Mouse (Mus musculus): ENCODE data around the gene Bbc3. TPM values are rescaled to one million over a fixed set of nuclear protein-coding genes. Genes with fewer than 3 reads are reported as not detected.
A peak's percentile ranks its signal among the peaks of the same experiment; 100 is the strongest.

The Bbc3 gene
- polyA plus RNA-seq, 1 experiment, result 63.0 TPM

- Histone ChIP-seq H3K9me3 (ENCODE audit: control insufficient read depth, low read length) (no peaks in the 10 kb centered on the region), H3K27me3 (ENCODE audit: control insufficient read depth) (no peaks in the 10 kb centered on the region), H3K4me3 (replicated peaks) (peak within 1 kb of the TSS; percentile 86), H3K4me1 (ENCODE audit: control insufficient read depth) (peaks cover 88% of the 10 kb centered on the region), H3K36me3 (ENCODE audit: control insufficient read depth) (peaks cover 65% of the 10 kb centered on the region)
- TF ChIP-seq TAL1 (IDR thresholded peaks at IDR 0.05; ENCODE audit: low read length) (no peak), GATA1 (IDR thresholded peaks at IDR 0.05; ENCODE audit: low read length) (0 out of 2 replicates have a peak, but pooled peaks have one; percentile 28)
Measured at GRCm38 (mm10) chr7:16273081-16273765, 35.0 kb upstream of the Bbc3 start, which contains the start of gene Inafm1. TSS of gene Inafm1 (minus strand) at chr7:16273617.

GRCm38 (mm10) chr7:16273766-16274140, 34.4 kb upstream of the Bbc3 start:
- H3K9me3 ChIP-seq (ENCODE audit: control insufficient read depth, low read length), result no peaks in the 10 kb centered on the region
- no peak for TF ChIP-seq GATA1 (IDR thresholded peaks at IDR 0.05; ENCODE audit: low read length)
- no peaks in the 10 kb centered on the region for H3K27me3 ChIP-seq (ENCODE audit: control insufficient read depth)
- H3K4me1 ChIP-seq (ENCODE audit: control insufficient read depth), result peaks cover 88% of the 10 kb centered on the region
- H3K4me3 ChIP-seq (replicated peaks), result peak overlapping the region; percentile 86
- H3K36me3 ChIP-seq (ENCODE audit: control insufficient read depth), result peaks cover 65% of the 10 kb centered on the region

- Histone ChIP-seq H3K4me3 (replicated peaks) (peak overlapping the region; percentile 86), H3K9me3 (ENCODE audit: control insufficient read depth, low read length) (no peaks in the 10 kb centered on the region), H3K27me3 (ENCODE audit: control insufficient read depth) (no peaks in the 10 kb centered on the region), H3K4me1 (ENCODE audit: control insufficient read depth) (peaks cover 79% of the 10 kb centered on the region), H3K36me3 (ENCODE audit: control insufficient read depth) (peaks cover 71% of the 10 kb centered on the region)
- TF ChIP-seq TAL1 (IDR thresholded peaks at IDR 0.05; ENCODE audit: low read length), result no peak
- no peak for TF ChIP-seq GATA1 (IDR thresholded peaks at IDR 0.05; ENCODE audit: low read length)
Measured at GRCm38 (mm10) chr7:16274922-16275890, 33.0 kb upstream of the Bbc3 start.

- Histone ChIP-seq H3K4me3 (replicated peaks) (no peak overlapping the region), H3K9me3 (ENCODE audit: control insufficient read depth, low read length) (no peaks in the 10 kb centered on the region), H3K27me3 (ENCODE audit: control insufficient read depth) (no peaks in the 10 kb centered on the region), H3K36me3 (ENCODE audit: control insufficient read depth) (peaks cover 88% of the 10 kb centered on the region), H3K4me1 (ENCODE audit: control insufficient read depth) (peaks cover 52% of the 10 kb centered on the region)
- no peak for TF ChIP-seq GATA1 (IDR thresholded peaks at IDR 0.05; ENCODE audit: low read length)
- TF ChIP-seq TAL1 (IDR thresholded peaks at IDR 0.05; ENCODE audit: low read length), result no peak
Measured at GRCm38 (mm10) chr7:16280721-16281120, 27.5 kb upstream of the Bbc3 start.

GRCm38 (mm10) chr7:16282334-16282733, 25.9 kb upstream of the Bbc3 start:
- TF ChIP-seq TAL1 (IDR thresholded peaks at IDR 0.05; ENCODE audit: low read length) (no peak), GATA1 (IDR thresholded peaks at IDR 0.05; ENCODE audit: low read length) (no peak)
- Histone ChIP-seq H3K4me1 (ENCODE audit: control insufficient read depth) (peaks cover 50% of the 10 kb centered on the region), H3K9me3 (ENCODE audit: control insufficient read depth, low read length) (no peaks in the 10 kb centered on the region), H3K4me3 (replicated peaks) (no peak overlapping the region), H3K27me3 (ENCODE audit: control insufficient read depth) (no peaks in the 10 kb centered on the region), H3K36me3 (ENCODE audit: control insufficient read depth) (peaks cover 71% of the 10 kb centered on the region)

DNA sequence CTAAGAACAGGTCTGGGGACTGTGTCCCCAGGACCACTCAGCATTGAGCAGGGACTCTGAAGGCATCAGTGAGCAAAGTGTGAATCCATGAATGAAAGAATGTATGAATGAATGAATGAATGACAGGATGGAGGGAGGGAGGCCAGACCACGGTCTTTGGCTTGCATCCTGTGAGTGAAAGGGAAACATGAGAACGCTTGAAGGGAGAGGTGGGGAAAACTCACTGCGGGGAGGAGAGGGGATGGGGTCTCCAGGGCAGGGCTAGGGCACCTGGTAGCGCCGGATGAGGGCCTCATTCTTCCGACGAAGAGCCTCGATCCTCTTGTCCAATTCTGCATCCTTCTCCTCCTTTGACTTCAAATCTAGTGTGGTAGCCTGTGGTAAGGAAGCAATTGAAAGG, 24.2 kb upstream of the Bbc3 start:
- H3K9me3 ChIP-seq (ENCODE audit: control insufficient read depth, low read length), result peaks cover 4% of the 10 kb centered on the region
- no peak overlapping the region for H3K4me3 ChIP-seq (replicated peaks)
- TF ChIP-seq GATA1 (IDR thresholded peaks at IDR 0.05; ENCODE audit: low read length) (no peak), TAL1 (IDR thresholded peaks at IDR 0.05; ENCODE audit: low read length) (no peak)
- H3K27me3 ChIP-seq (ENCODE audit: control insufficient read depth), result no peaks in the 10 kb centered on the region
- peaks cover 55% of the 10 kb centered on the region for H3K36me3 ChIP-seq (ENCODE audit: control insufficient read depth)
- peaks cover 43% of the 10 kb centered on the region for H3K4me1 ChIP-seq (ENCODE audit: control insufficient read depth)

DNA sequence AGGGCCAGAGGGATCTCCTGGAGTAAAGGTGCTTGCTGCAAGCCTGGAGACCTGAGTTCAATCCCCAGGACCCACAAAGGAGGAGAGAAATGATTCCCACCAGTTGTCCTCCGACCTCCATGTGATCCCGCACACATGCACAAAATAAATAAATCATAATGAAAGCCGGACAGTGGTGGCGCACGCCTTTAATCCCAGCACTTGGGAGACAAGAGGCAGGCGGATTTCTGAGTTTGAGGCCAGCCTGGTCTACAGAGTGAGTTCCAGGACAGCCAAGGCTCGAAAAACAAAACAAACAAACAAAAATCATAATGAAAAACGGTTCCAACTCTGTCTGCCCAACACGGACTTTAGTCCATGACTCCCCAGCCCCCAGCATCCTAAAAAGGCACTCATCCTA, 23.3 kb upstream of the Bbc3 start:
- TF ChIP-seq TAL1 (IDR thresholded peaks at IDR 0.05; ENCODE audit: low read length) (no peak), GATA1 (IDR thresholded peaks at IDR 0.05; ENCODE audit: low read length) (no peak)
- H3K4me3 ChIP-seq (replicated peaks), result peak overlapping the region; percentile 84
- peaks cover 4% of the 10 kb centered on the region for H3K9me3 ChIP-seq (ENCODE audit: control insufficient read depth, low read length)

GRCm38 (mm10) chr7:16285450-16286025, 22.7 kb upstream of the Bbc3 start:
- H3K36me3 ChIP-seq (ENCODE audit: control insufficient read depth), result peaks cover 43% of the 10 kb centered on the region
- peak overlapping the region; percentile 84 for H3K4me3 ChIP-seq (replicated peaks)
- H3K9me3 ChIP-seq (ENCODE audit: control insufficient read depth, low read length), result peaks cover 4% of the 10 kb centered on the region
- H3K27me3 ChIP-seq (ENCODE audit: control insufficient read depth), result no peaks in the 10 kb centered on the region
- peaks cover 43% of the 10 kb centered on the region for H3K4me1 ChIP-seq (ENCODE audit: control insufficient read depth)
- no peak for TF ChIP-seq TAL1 (IDR thresholded peaks at IDR 0.05; ENCODE audit: low read length)
- no peak for TF ChIP-seq GATA1 (IDR thresholded peaks at IDR 0.05; ENCODE audit: low read length)

More for the DNA sequence above, 23.3 kb upstream of the Bbc3 start:
- H3K27me3 ChIP-seq (ENCODE audit: control insufficient read depth), result no peaks in the 10 kb centered on the region
- H3K36me3 ChIP-seq (ENCODE audit: control insufficient read depth), result peaks cover 48% of the 10 kb centered on the region
- peaks cover 43% of the 10 kb centered on the region for H3K4me1 ChIP-seq (ENCODE audit: control insufficient read depth)
